Mouse (Mus musculus) kidney, postnatal 25 days (tissue): ENCODE results near the gene Gata2.

Source experiments
- DNase-seq, 2 experiments: peaks; one replicate each; pipeline ENCODE4 v3.0.0; 2021; ENCODE audit warnings: mixed read lengths in 2 of 2

Gene Gata2

DNA sequence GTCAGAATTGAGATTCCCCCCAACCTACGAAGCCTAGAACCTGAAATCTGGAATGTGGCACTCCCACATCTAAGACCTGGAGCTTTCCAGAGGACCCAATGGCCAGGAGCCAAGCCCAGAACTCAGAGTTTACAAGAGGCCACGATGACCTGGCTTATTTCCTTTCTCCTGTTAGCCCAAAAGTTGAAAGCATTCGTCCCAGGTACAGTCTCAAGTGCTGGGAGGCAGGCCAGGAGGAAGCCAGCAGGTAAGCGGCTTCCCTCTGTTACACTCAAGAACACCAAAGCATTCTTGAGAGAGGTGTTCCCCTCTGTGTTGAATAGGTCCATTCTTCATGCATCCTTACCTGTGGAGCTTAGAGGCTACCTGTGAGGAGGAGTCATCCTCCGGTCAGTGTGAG is 15.8 kb downstream of the Gata2 start:
- no peak for DNase-seq

DNA sequence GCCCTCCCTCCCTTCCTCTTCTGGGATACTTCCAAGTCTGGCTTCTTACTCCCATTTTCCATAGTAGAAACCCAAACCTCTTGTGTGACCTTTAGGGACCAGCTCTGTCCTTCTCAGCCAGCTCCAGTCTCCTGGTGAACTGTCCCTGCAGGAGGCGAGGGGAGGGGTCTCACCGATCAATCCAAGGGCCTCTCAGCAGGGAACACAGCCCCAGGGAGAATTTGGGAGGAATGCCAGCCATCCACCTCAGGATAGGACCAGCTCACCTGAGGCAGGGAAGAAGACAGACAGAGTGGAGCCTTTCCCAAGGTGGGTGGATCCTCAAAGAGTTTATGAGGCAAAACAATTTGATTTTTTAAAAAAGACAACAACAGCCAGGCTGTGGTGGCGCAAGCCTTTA is 16.5 kb downstream of the Gata2 start:
- DNase-seq: no peak

DNA sequence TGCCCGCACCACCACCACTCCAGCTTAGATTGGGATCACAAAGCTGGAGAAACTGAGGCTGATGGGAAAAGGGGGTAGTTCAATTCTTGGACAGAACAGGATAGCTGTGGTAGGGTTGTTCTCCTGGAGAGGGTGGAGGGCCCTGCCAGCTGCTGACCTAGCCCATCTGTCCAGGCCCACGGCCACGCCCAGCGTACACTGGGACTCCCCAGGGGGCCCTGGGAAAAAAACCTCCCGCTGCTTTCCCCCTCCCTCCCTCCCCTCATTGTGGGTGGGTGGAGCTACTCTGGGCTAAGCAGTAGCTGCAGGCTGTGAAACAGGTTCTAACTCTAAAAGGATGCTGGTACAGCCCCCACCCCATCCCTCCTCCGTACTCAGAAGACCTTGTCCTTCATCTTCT is 22.1 kb downstream of the Gata2 start:
- DNase-seq: no peak

DNA sequence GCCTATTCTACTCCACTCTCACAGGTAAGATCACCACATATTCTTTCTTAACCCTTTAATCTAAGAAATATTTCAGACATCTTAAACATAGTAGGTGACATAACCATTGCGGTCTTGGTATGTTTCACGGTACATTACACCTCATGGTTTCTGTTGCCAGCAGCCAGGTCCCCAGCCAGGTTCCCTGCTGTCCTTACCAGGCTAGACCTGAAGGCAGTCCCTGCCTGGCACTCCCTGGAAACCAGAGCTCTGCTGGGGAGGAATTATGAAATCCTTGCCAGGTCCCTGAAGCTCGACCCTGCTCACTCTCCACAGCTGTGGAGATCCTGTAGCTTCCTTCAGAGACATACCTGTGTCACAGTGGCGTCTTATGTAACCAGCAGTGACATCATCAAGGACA is 22.5 kb downstream of the Gata2 start:
- no peak for DNase-seq

DNA sequence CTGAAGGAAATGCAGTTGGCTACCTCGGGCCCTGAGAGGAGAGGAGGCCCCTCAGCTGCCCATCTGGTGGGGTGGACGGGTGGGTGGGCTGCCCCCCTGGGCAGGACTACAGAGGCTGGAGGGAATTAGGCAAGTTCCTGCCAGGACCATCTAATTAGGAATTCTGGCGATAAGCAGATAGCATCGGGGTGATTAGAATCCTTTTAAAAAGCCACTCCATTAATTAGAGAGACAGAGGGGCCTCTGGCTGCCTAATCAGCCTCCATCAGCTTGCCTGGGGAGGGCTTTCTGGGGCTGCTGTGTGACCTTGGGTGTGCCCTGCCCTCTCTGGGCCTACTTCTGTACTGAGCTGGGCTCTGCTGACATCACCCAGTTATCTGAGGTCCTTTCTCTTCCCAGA is 25.4 kb downstream of the Gata2 start:
- DNase-seq: no peak

DNA sequence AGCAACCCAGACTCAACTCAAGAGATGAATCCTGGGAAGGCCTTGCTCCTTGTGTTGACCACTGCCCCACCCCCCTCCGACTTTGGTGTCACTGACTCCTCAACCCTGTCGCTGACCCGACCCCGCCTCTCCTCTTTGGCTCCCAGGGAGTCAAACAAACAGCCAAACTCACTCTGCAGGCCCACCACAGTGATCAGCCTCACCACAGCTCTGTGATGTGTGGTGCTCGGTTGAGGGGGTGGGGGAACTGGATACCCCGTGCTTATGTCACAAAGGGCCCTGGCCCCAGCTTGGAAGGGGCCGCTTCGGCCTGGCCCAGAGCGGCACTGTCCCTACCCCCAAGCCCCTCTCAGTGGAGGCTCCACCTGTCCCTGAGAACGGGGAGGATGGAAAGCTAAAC is 28.3 kb downstream of the Gata2 start, which contains the start of gene Dnajb8:
TSS of gene Dnajb8 (plus strand) at position 301 of the 400 bp plus-strand sequence.
- DNase-seq: no peak

DNA sequence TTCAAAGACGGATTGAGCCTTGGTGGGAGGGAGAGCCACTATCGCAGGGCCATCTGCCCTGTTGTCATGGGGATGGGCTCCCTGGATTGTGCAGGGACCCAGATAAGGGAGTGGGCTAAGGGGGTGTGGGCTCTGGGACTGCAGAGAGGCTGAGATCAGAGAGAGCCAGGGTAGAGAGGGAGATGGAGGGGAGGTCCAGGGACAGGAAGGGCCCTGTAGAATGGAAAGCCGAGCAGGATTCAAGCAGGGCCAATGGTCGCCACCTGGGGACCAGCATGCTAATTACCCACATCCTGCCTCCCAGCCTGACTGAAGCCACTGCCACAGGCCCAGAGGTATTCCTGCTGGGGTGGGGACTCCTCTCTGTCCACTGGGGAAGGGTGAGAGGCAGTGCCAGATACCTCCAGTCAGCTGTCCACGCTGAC is 32.9 kb downstream of the Gata2 start:
- DNase-seq: no peak

DNA sequence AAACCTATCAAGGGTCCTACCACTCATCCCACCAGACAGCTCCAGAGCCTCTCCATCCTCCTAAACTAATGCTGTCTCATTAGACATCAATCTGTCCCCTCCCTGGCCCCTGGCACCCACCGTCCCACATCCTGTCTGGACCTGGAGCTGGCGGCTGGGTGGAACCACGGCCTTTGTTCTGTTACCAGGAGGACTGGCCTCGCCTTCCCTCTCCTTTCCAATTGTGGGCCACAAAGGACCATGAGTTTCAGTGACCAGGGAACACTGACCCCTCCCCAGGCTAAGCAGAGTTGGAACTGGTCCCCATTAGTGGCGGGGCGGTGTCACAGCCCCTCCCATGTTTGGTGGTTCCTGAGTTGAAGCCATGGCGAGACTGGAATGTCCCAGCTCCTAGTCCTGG is 33.8 kb downstream of the Gata2 start:
- no peak for DNase-seq

DNA sequence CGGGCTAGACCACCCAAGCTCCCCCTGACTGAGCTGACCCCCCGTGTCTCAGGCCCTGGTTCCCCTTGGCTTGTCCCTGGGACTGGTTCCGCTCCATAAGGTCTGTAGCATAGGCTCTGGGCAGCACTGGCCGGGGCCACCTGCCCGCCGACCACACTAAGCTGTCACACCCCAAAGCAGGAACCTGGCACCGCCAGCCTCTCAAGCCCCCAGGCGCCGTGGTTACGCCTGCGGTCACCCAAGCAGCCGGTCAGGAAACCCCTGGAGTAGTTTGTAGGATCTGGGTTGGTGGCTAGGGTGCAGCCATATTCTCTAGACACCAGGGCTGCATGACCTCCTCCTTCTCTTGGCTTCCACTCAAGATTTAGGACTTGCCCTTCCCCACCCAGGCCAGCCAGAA is 35.5 kb downstream of the Gata2 start:
- DNase-seq: no peak

DNA sequence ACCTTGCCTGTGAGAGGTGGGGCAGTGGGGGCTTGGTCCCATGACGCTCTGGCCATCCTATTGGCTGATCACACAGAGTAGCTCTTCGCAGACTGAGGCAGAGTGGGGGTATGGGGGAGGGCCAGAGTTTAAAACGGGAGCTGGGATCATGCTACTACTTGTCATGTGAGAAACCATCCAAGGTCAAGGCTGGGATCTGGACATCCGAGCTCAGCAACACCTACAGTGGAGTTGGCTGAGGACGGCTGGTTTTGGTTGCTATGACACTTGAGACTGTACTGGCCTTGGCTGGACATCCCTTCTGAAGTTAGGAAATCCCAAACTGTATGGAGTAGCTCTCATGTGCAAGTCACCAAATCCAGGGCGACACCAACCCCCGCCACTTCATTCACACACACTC is 38.1 kb downstream of the Gata2 start:
- no peak for DNase-seq

DNA sequence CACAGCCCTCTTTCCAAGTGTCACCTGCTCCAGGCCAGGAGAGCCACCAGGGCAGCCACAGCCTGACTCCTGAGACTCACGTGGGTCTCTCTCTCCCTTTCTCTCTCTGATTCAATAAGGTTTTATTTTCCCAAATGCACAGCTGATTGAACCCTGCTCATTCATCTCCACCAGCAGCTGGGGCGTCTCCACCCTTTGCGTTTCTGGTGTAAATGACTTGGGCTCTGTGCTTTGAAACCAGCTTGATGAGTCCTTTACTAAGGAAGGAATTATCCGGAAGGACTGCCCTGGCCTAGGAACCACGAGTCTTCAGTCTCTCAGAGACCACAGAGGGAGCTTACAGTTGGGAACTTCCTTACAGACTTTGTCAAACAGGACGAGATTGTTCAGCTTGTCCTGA is 38.5 kb downstream of the Gata2 start:
- no peak for DNase-seq

DNA sequence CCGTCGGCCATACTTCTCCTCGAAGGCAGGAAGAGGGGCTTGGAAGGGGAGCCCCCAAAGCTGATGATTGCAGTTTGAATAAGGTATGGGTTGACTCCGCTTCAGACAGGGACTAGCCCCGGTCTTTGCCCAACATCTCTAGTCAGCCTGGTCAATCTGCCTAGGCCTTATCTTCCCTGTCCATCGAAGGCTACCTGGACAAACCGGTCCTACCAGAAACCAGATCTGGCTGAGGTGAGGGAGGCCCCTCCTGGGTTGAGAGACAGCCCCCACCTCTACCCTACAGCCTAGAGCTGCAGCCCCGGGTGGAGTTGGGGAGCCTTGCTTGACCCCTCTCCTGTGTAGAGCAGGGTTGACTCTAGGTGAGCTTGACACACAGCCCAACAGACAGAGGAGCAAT is 40.3 kb downstream of the Gata2 start:
- peak; percentile 40 to 71 for DNase-seq

DNA sequence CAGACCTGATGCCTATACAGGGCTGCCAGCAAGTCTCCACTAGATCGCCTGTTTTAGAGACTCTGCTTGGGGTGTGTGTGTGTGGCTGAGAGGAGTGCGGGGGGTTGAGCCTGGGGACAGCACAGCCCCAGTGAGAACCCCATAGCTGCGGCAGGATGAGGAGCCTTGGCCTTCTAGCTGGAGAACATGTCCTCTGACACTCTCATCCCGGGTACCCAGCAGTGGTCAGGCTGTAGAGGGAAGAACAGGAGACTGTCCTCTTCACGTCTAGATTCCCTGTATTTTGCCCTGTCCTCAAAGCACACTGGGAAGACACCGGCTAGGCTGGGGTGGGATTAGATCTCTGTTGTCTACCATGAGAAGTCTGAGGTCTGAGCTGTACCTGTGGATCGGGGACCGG is 41.8 kb downstream of the Gata2 start:
- DNase-seq: no peak

DNA sequence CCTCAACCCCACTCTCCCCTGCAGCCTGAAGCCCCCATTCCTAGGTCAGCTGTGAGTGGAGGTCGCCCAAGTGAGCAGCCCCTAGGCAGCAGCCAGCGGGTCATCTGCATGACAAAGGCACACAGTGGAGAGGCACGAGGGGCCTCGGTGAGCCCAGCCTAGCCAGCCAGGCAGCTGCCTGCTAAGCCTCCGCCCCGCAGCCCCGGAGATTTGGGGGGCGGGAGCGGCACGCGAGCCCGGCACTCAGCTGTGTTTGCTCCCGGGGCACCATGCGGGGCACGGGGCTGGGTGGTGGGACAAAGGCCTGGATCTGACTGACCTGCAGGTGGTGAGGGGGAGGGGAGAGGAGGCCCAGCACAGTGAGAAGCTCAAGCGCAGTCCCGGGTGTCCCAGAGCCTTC is 42.3 kb downstream of the Gata2 start:
- no peak for DNase-seq

DNA sequence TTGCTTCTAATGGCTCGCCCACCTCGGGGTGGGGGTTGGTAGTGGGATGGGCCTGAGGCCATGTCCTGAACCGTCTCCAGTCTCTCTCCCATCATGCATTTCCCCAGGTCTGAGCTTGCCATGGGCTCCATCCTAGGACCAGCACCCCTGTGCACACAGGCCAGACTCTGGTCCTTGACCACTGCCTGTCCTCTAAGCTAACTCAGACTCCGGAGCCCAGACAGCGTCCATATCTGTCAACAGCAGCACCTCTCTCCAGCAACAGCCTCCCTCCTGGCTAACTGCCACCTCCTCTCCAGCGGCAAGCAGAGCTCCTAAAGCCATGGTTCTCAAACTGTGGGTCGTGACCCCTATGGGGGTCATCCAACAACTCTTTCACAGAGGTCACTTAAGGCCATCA is 42.8 kb downstream of the Gata2 start:
- DNase-seq: no peak

DNA sequence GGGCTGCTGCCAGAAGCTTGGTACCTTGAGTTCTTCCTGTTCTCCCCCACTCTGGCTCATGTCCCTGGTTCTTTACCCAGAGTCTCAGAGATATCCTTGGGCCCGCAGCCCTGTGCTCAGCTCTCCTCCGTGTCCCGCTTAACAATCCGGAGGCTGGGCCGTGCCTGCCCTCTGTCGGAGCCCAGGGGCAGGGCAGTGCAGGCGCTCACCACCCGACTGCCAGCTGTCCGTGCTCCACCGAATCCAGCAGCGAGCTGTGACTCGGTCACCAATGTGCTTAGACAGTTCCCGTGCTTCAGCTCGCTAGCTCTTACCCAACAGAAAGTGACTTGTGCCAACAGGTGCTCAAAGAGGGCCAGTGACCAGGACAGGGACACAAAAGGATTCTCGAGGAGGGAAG is 48.9 kb downstream of the Gata2 start:
- peak; percentile 74 to 80 for DNase-seq

DNA sequence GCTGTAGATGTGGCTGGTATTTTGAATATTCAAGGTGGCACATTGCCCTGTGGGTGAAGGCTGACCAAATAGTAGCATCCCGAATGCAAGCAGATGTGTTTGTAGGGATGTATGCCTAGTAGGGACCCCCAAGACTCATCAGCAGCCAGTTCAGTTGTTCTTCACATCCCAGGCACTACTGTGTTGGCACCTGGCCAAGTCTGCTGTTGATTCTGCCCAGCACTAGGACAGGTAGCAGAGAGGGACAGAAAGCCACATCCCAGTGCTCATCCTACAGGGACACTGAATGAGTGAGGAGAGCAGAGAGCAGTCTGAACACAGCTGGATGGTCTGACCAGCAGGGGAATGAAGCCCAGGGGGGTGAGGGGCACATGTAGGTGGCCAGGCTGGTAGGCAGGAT is 55.5 kb downstream of the Gata2 start:
- DNase-seq: peak in 1 of 2 experiments; percentile 21

DNA sequence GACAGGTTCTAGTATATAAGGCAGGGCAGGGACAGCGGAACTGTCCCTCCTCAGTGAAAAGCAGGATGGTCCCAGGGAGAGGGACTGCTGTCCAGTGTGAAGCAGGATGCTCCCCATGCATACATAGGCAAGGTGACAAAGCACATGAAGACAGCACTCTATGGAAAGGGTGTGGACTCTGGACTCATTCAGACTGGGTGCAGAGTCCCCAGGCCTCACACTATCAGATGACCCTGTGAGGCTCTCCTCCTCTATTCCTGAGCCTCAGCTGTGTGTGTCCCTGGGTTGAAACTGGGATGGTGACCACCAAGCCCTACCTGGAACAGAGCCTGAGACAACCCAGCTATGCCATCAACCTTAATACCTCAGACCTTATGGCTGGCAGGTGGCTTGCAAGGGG is 57.7 kb downstream of the Gata2 start:
- no peak for DNase-seq

DNA sequence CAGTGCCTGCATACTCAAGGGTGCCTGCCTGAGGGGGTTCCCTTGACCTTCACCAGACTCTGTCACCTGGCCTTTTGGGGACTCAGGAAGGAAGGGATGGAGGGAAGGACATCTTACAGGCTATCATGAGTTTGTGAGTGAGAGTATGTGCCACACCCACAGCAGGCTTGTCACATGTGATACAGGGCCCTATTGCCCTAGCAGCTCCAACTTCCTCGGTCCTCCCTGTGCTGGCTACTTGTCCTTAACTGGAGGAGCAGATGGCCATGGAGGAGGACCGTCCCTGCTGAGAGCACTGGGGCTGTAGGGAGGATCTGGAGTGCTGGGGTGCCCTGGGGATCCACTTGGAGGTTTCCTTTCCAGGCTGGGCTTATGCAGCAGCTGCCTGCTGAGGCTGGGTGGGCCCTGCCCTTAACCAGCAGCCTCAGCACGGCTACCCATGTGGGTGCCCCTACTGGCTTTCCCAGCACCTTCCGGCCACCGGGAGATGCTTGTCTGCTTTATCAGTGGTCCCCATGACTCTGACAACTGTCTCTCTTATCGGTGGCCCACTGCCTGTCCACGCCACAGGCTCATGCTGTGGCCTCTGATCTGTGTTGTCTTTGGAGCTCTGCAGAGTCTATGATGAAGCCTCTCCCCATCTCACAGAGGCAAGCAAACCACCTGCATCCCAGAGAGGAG is 58.2 kb downstream of the Gata2 start:
- DNase-seq: no peak

DNA sequence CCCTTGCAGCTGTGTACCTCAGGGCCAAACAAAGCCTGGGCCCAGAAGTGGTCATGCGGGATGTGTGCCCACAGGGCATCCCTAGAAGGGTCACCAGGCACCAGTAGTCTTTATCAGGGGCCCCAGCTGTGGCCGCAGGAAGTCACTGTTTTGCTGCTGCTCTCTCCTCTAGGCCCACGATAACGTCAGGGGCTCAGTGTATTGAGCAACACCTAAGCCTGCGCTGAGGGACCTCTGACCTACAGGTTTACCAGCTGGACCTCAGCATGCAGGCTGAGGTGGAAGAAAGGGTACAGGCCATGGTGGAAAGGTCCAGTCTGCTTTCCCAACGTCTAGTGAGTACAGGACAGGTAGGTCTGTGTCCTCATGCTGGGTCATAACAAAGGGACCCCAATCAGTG is 60.4 kb downstream of the Gata2 start:
- no peak for DNase-seq

DNA sequence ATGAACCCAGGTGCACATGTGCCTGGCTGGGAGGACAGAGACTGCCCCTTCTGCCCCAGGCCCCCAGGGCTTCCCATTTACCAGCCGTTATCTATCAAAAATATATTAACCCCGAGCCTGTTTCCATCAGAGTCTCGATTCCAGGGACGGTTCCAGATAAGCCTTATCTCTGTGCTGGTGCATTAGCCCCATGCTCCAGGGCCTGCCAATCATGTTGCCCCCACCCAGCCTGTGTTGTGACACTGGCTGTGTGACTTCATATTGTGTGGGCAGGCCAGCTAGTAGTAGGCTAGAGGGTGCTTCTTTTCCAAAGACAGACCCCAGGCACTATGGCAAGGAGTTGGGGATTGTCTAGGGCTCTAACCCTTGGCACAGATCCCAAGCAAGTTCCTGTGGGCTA is 61.7 kb downstream of the Gata2 start:
- no peak for DNase-seq
